Mouse (Mus musculus) yolk sac, embryonic 10.5 days (tissue): ENCODE measurements around the gene Gm3250.
"Not testable (repeated sequence)": the region's sequence is repeated elsewhere in the genome, so short reads cannot be mapped to it uniquely, and the experiment has no call there.

Source experiments
- DNase-seq: peaks from one replicate; pipeline ENCODE4 v3.0.0-alpha.2; 2017; ENCODE audit warnings: low spot score

The Gm3250 gene

DNA sequence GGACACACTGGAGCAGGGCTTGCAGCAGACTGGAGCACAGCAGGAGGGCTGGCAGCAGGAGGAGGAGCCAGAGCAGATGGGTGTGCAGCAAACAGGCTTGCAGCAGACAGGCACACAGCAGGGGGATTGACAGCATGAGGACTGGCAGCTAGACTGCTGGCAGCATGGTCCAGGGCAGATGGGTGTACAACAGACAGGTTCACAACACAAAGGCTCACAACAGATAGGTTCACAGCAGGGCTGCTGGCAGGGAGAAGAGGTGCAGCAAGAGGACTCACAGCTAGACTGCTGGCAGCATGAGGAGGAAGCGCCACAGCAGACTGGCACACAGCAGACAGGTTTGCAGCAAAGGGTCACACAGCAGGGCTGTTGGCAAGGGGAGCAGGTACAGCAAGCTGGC, 31.7 kb downstream of the Gm3250 start:
- not testable (repeated sequence) for DNase-seq

DNA sequence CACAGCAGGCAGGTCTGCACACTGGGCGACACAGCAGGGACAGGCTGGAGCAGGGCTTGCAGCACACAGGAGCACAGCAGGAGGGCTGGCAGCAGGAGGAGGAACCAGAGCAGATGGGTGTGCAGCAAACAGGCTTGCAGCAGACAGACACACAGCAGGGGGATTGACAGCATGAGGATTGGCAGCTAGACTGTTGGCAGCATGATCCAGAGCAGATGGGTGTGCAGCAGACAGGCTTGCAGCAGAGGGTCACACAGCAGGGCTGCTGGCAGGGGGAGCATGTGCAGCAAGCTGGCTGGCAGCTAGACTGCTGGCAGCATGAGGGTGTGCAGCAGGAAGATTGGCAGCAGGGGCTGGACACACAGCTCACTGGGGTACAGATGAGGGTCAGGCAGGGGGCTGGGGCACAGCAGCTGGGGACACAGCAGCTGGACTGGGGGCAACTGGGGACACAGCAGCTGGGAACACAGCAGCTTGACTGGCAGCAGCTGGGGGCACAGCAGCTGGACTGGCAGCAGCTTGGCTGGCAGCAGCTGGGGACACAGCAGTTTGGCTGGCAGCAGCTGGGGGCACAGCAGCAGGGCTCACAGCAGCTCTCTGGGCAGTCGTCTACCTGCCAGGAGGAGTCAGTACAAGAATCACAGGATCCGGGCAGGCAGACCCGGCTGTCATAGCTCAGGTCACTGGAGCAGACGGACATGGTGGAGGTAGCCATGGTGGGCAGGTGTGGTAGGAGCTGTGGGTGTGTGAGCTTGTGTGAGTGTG, 40.2 kb downstream of the Gm3250 start, which contains the start of gene Gm18596:
Gm18596 (minus strand) TSS at position 715 of the 765 bp plus-strand sequence.
- DNase-seq = not testable (repeated sequence)

DNA sequence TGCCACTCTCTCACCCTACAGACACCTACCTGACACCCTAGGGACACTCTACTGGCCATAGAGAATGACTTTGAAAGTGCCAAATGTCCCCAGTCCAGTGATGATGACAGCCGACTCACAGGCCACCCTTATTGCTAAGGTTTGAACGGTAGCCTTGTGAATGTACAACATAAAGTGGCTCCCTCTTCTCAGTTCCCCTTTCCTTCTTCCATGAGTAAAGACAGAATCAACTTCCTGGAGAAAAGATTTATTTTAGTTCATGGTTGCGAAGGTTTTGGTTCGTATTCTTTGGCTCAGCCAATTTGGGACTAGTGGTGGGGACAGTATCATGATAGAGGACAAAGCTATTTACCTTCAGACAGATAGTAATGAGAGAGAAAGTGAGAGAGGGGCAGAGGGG, 43.4 kb downstream of the Gm3250 start:
- DNase-seq = no peak

DNA sequence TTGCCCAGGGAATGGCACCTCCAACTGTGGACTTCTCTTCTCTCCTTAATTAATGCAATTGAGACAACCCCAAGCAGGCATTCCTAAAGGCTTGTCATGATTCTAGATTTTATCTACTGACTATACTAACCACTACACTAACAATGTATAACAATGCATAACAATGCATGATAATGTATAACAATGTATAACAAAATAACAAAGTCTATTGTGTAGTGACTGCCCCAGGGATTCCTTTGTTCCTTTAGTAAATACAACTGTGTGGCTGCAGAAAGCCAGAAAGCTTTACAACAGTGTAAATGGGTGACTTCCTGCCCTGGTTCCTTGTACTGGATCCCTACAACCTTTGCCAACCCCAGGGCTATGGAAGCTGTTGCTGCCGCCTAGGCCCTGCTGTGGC, 46.4 kb downstream of the Gm3250 start:
- no peak for DNase-seq
